Comparison of ENCODE assay signal across 9 mouse cellular contexts in the genomic region with DNA sequence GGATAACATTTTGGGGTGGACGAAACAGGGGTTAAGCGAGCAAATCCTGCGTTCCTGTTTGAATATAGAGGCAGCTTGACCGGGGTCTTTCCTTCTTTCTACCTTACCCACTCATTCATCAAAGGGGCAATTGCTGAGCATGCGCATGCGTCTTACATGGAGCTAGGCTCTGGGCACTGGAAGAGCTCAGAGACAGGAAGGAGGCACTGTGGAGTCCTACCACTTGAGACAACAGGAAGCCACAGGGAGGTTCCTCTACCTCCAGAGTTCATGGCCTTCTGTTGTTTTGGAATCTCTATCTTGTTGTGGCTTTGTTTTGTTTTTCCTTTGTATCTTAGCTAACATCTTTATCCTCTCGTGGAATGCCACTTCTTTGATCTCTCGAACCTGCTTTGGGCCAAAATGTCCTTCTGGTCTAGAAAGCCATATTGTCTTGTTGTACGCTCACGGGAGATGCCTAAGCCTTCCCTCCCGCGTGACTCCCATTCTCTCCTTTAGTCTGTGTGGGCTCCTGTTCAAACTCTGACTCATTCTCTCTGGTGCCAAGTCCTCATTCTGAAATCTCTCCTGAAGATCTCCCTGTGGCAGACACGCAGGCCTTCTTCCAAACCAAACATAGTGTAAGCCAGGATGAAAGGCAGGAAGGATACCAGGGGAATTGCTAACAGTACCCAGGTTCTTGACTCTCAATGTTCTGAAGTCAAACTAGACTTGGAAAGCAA.
DNase-seq lines count a peak whose midpoint lies in the region; ATAC-seq and TF ChIP-seq lines count a peak whose summit lies in the region.
"Had no signal": no experiment of that assay in that cellular context is flagged by ENCODE, and none has a peak within 500 bp of the region (broad histone marks: within the 10 kb centered on the region; RNA-seq: fewer than 3 reads in every experiment).

No protein-coding gene starts in this region.

- no peak overlapping the region for H3K27ac ChIP-seq in thymus, adult 2 months (ENCODE audit: control insufficient read depth, insufficient read depth, low read length)
- H3K27ac ChIP-seq: kidney, postnatal 0 days had no signal

- no peak for TF ChIP-seq POLR2A in thymus, adult 2 months (IDR thresholded peaks at IDR 0.05; ENCODE audit: control insufficient read depth, extremely low read depth, insufficient read depth, low read length, poor library complexity)

- peak; percentile 61 to 80 for DNase-seq in kidney, adult 8-10 months
- no peak for DNase-seq in kidney, postnatal 4 days
- DNase-seq in adrenal gland, adult 2 months: peak; percentile 91
- DNase-seq in fibroblast of lung, adult 2 months (ENCODE audit: low read depth): peak; percentile 88
- peak; percentile 29 to 35 for DNase-seq in layer of hippocampus, adult 8-10 months (ENCODE audit: low spot score in 2 of 2)
- no peak for DNase-seq in thymus, adult 2 months
- DNase-seq in c-Kit-positive CD71-positive TER-119-positive erythroid progenitor cells, embryonic 14.5 days (ENCODE audit: low spot score): no peak

- no peak overlapping the region for H3K4me3 ChIP-seq in thymus, adult 2 months (ENCODE audit: control insufficient read depth, insufficient read depth, low read length)

- H3K4me1 ChIP-seq in thymus, adult 2 months (replicated peaks; ENCODE audit: control insufficient read depth, insufficient read depth, low read length): no peaks in the 10 kb centered on the region

- ATAC-seq in megakaryocyte-erythroid progenitor cell, adult 5-6 weeks (replicated peaks; ENCODE audit: low FRiP score, low TSS enrichment, poor library complexity, severe bottlenecking): no peak

- H3K36me3 ChIP-seq in thymus, adult 2 months (ENCODE audit: control insufficient read depth, insufficient read depth, low read length): no peaks in the 10 kb centered on the region

- 82% methylated on average over 13 of the region's 13 CpGs for WGBS in thymus, adult 2 months

- no peaks in the 10 kb centered on the region for H3K27me3 ChIP-seq in thymus, adult 2 months (ENCODE audit: control insufficient read depth, insufficient read depth, low read length)

- TF ChIP-seq CTCF in thymus, adult 2 months (IDR thresholded peaks at IDR 0.05; ENCODE audit: borderline replicate concordance, control insufficient read depth, extremely low read depth, insufficient read depth, low read length, poor library complexity): no peak

Comparison
In these comparisons a context has a peak if more than half of its experiments do, and no peak if none do; other contexts are left out.
1. DNase-seq: peak in kidney, adult 8-10 months (2 of 2), adrenal gland, adult 2 months (single experiment), fibroblast of lung, adult 2 months (single experiment) and layer of hippocampus, adult 8-10 months (2 of 2); none in kidney, postnatal 4 days (0 of 2), thymus, adult 2 months (single experiment) and c-Kit-positive CD71-positive TER-119-positive erythroid progenitor cells, embryonic 14.5 days (single experiment).